Mouse (Mus musculus): Measurements from ENCODE around the gene Setd1b.

DNA sequence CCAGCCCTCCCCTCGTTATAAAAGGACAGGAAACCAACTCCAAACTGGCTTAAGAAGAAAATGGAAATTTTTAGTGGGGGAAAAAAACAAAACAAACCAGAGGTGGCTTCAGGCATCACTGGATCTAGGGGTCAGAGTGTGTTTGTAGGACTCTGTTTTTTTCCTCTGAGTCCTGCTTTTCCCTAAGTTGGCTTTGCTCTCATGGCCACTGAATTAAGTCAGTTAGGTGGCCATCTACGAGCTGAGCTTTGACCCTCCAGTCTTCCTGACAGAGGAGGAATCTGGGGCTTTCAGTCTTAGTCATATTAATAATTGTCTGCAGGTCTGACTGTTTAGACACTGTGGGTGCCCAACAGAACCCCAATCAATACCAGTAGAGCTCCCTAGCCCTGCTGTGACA is 43.5 kb upstream of the Setd1b start:
- TF ChIP-seq EP300 (optimal IDR thresholded peaks at IDR 0.05) (no peak), CTCF (IDR thresholded peaks at IDR 0.05; ENCODE audit: low read depth) (no peak)
